Mouse (Mus musculus) ES-E14 (cell line): Measurements from ENCODE around the gene Wnt3. TPM values are rescaled to one million over a fixed set of nuclear protein-coding genes. Genes with fewer than 3 reads are reported as not detected.

ENCODE experiments used
- DNase-seq: peaks from one replicate; pipeline ENCODE4 v3.0.0-alpha.2; 2013; ENCODE audit warnings: low read depth, low spot score
- H3K27ac ChIP-seq: 2 replicates; pipeline ENCODE4 v1.5.1; 2012; ENCODE audit warnings: low read depth, mild to moderate bottlenecking, low read length, moderate library complexity, mixed read lengths; ENCODE audit not compliant: poor library complexity, insufficient read depth, severe bottlenecking
- H3K36me3 ChIP-seq: 2 replicates; pipeline ENCODE4 v1.6.1; 2012; ENCODE audit warnings: mild to moderate bottlenecking, low read length, moderate library complexity, mixed read lengths; ENCODE audit not compliant: control insufficient read depth, poor library complexity, insufficient read depth, severe bottlenecking
- H3K4me1 ChIP-seq, 2 experiments: fragments of 150-350 bp in 1 of 2; sonication (generic) in 1 of 2; 2 replicates each; pipeline ENCODE4 v1.6.1; 2012; ENCODE audit warnings: low read length in 2 of 2, mild to moderate bottlenecking in 1 of 2, mixed read lengths in 1 of 2; ENCODE audit not compliant: control insufficient read depth in 2 of 2, insufficient read depth in 2 of 2, poor library complexity in 1 of 2
- H3K4me3 ChIP-seq, 2 experiments: fragments of 150-350 bp in 1 of 2; sonication (generic) in 1 of 2; 2 replicates each; pipeline ENCODE4 v1.5.1; 2012; ENCODE audit warnings: low read length in 2 of 2, low read depth in 1 of 2, mild to moderate bottlenecking in 1 of 2, mixed read lengths in 1 of 2; ENCODE audit not compliant: insufficient read depth in 1 of 2, poor library complexity in 1 of 2, severe bottlenecking in 1 of 2
- H3K9ac ChIP-seq: 2 replicates; pipeline ENCODE4 v1.6.1; 2012; ENCODE audit warnings: low read depth, mild to moderate bottlenecking, low read length, mixed read lengths; ENCODE audit not compliant: poor library complexity, insufficient read depth, severe bottlenecking
- H3K9me3 ChIP-seq: fragments of 150-350 bp; sonication (generic); 2 replicates; pipeline ENCODE4 v1.6.1; 2012; ENCODE audit warnings: low read depth, mild to moderate bottlenecking, low read length; ENCODE audit not compliant: control insufficient read depth, insufficient read depth
- CHD2 ChIP-seq: IDR thresholded peaks from 2 replicates; pipeline ENCODE4 v1.6.1; 2014; ENCODE audit warnings: mild to moderate bottlenecking, low read depth, low read length, inconsistent platforms
- HCFC1 ChIP-seq: IDR thresholded peaks from 2 replicates; pipeline ENCODE4 v1.6.1; 2012; ENCODE audit warnings: low read length, inconsistent platforms, borderline replicate concordance; ENCODE audit not compliant: insufficient read depth
- MAFK ChIP-seq: IDR thresholded peaks from 2 replicates; pipeline ENCODE4 v1.6.1; 2014; ENCODE audit warnings: mild to moderate bottlenecking, low read depth, low read length, inconsistent platforms; ENCODE audit not compliant: insufficient read depth
- ZC3H11A ChIP-seq: IDR thresholded peaks from 2 replicates; pipeline ENCODE4 v1.6.1; 2012; ENCODE audit warnings: low read depth, mild to moderate bottlenecking, inconsistent platforms, low read length, borderline replicate concordance
- ZNF384 ChIP-seq: IDR thresholded peaks from 2 replicates; pipeline ENCODE4 v1.6.1; 2012; ENCODE audit warnings: low read depth, low read length, inconsistent platforms
- in situ Hi-C, 2 experiments: fragments of 600-800 bp; cut with MboI; formaldehyde crosslinking; loops; one replicate each; pipeline ENCODE4 v1.15.1; 2025; ENCODE audit warnings: low sequenced_read_pairs in 2 of 2, inconsistent platforms in 1 of 2; ENCODE audit not compliant: unreplicated experiment in 2 of 2
- total RNA-seq: library from RNA; depleted of rRNA; stranded (reverse); fragments of 300-350 nt; gene quantifications from 2 replicates; pipeline ENCODE4 v1.2.3, GENCODE M21; 2012; rRNA removed

The Wnt3 gene
- total RNA-seq = 6.0 and 7.5 TPM in 2 replicates

GRCm38 (mm10) chr11:103773387-103774227 lies at the start of gene Wnt3:
Gene Wnt3 (plus strand): TSS chr11:103774150.
- H3K9ac ChIP-seq = 0 out of 2 replicates have a peak within 1 kb of the TSS, but pooled peaks have one; percentile 20

GRCm38 (mm10) chr11:103724331-103724771 lies 49.6 kb upstream of the Wnt3 start:
- Histone ChIP-seq H3K9me3 (no peaks in the 10 kb centered on the region), H3K4me1 (peaks cover 0 to 4% of the 10 kb centered on the region in 2 experiments; a peak in 2 of 4 replicates), H3K4me3 (no peak overlapping the region), H3K27ac (no peak overlapping the region), H3K36me3 (no peaks in the 10 kb centered on the region), H3K9ac (no peak overlapping the region)
- DNase-seq = no peak
- no peak for TF ChIP-seq HCFC1
- no peak for TF ChIP-seq CHD2
- TF ChIP-seq ZNF384 = no peak
- TF ChIP-seq MAFK = no peak
- no peak for TF ChIP-seq ZC3H11A
- in situ Hi-C loops = no loop called here

More at GRCm38 (mm10) chr11:103773387-103774227, at the start of gene Wnt3:
- Histone ChIP-seq H3K27ac (no peak within 1 kb of the TSS), H3K4me3 (peak within 1 kb of the TSS; percentile 57 to 60), H3K36me3 (no peaks in the 10 kb centered on the region), H3K4me1 (peaks cover 0 to 18% of the 10 kb centered on the region in 2 experiments; a peak in 2 of 4 replicates), H3K9me3 (no peaks in the 10 kb centered on the region)
- TF ChIP-seq ZC3H11A = no peak
- TF ChIP-seq CHD2 = no peak
- TF ChIP-seq MAFK = no peak
- no peak for TF ChIP-seq HCFC1
- no peak for TF ChIP-seq ZNF384
- DNase-seq = peak; percentile 63
- in situ Hi-C loops = no loop called here

- in situ Hi-C loops = no loop called here
- H3K4me1 ChIP-seq = peaks cover 0 to 4% of the 10 kb centered on the region in 2 experiments; a peak in 1 of 4 replicates
- H3K4me3 ChIP-seq = no peak overlapping the region
- H3K9ac ChIP-seq = no peak overlapping the region
- no peaks in the 10 kb centered on the region for H3K36me3 ChIP-seq
- no peaks in the 10 kb centered on the region for H3K9me3 ChIP-seq
- no peak for DNase-seq
- TF ChIP-seq ZC3H11A = no peak
- TF ChIP-seq MAFK = no peak
- TF ChIP-seq ZNF384 = no peak
- no peak for TF ChIP-seq HCFC1
- TF ChIP-seq CHD2 = no peak
- H3K27ac ChIP-seq = no peak overlapping the region
These were observed 44.5 kb upstream of the Wnt3 start for GRCm38 (mm10) chr11:103729282-103729985.

GRCm38 (mm10) chr11:103731594-103731993 lies 42.4 kb upstream of the Wnt3 start:
- H3K4me3 ChIP-seq = no peak overlapping the region
- in situ Hi-C loops = no loop called here
- no peak overlapping the region for H3K9ac ChIP-seq
- no peak for TF ChIP-seq ZC3H11A
- TF ChIP-seq ZNF384 = no peak
- no peak for TF ChIP-seq MAFK
- no peak for TF ChIP-seq HCFC1
- TF ChIP-seq CHD2 = no peak
- no peaks in the 10 kb centered on the region for H3K9me3 ChIP-seq
- H3K27ac ChIP-seq = no peak overlapping the region
- peaks cover 0 to 4% of the 10 kb centered on the region in 2 experiments; a peak in 1 of 4 replicates for H3K4me1 ChIP-seq
- no peaks in the 10 kb centered on the region for H3K36me3 ChIP-seq
- no peak for DNase-seq
